In the genomic region with DNA sequence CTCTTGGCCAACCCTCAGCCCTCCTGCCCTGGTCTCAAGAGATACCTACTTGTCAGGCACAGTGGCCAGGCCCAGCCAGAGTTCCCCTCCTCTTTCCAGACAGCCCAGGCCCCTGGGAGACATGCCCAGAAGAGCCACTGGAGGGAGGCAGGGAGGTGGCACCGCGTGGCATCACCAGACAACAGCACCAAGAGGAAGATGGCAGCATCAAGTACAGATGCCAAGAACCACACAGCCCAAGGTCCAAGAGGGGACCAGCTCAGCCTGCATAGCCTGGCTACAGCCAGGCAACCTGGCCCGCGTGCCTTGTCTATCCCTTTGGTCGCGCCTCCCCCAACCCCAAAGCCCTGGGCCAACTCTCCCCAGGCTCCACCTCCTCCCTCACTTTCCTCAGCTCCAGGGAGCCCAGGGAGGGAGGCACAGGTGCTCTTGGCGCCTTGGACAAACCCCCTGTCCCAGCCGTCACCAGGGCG, we compare ENCODE assay signal across 8 mouse cellular contexts. TPM values are rescaled to one million over a fixed set of nuclear protein-coding genes. Genes with fewer than 3 reads are reported as not detected.
DNase-seq lines count a peak whose midpoint lies in the region; ATAC-seq and TF ChIP-seq lines count a peak whose summit lies in the region.

No protein-coding gene starts in this region.

- no peaks in the 10 kb centered on the region for H3K27me3 ChIP-seq in kidney, postnatal 0 days (ENCODE audit: insufficient read depth, low read length)
- H3K27me3 ChIP-seq in midbrain, postnatal 0 days (ENCODE audit: insufficient read depth, low read length), result no peaks in the 10 kb centered on the region

- WGBS in kidney, postnatal 0 days, result 13% methylated on average over 9 of the region's 9 CpGs
- WGBS in midbrain, postnatal 0 days, result 3% methylated on average over 6 of the region's 9 CpGs

- no peak overlapping the region for H3K27ac ChIP-seq in kidney, postnatal 0 days
- H3K27ac ChIP-seq in midbrain, postnatal 0 days (ENCODE audit: low read depth, low read length), result peak overlapping the region; percentile 78; the same call in 1 of the 2 replicates

- peak; percentile 57 for DNase-seq in kidney, postnatal 0 days (ENCODE audit: low spot score)
- DNase-seq in kidney, postnatal 25 days, result no peak
- DNase-seq in cerebellum, postnatal 10 days, result peak; percentile 62 to 74
- peak; percentile 31 to 47 for DNase-seq in frontal cortex, postnatal 10 days (ENCODE audit: low spot score in 2 of 2)
- DNase-seq in left cerebral cortex, postnatal 10 days (ENCODE audit: extremely low spot score in 1 of 2, low spot score in 2 of 2), result peak; percentile 16 to 61
- peak; percentile 65 for DNase-seq in midbrain, postnatal 0 days (ENCODE audit: low spot score)
- no peak for DNase-seq in urinary bladder, adult 2 months (ENCODE audit: low spot score)
- no peak for DNase-seq in kidney, adult 18-20 months

- ATAC-seq in kidney, postnatal 0 days (replicated peaks; ENCODE audit: low FRiP score, low read depth), result peak; percentile 22; the same call in 1 of the 2 replicates
- ATAC-seq in midbrain, postnatal 0 days (ENCODE audit: low FRiP score), result peak; percentile 34; the same call in 1 of the 2 replicates

- peak overlapping the region; percentile 73 for H3K4me3 ChIP-seq in kidney, postnatal 0 days (replicated peaks; ENCODE audit: low read depth, low read length)
- H3K4me3 ChIP-seq in midbrain, postnatal 0 days (ENCODE audit: low read depth, low read length), result peak overlapping the region; percentile 77

- H3K9me3 ChIP-seq in kidney, postnatal 0 days (replicated peaks; ENCODE audit: low read length), result no peaks in the 10 kb centered on the region
- no peaks in the 10 kb centered on the region for H3K9me3 ChIP-seq in midbrain, postnatal 0 days (ENCODE audit: low read length)

- H3K4me2 ChIP-seq in kidney, postnatal 0 days (ENCODE audit: low read length), result peak overlapping the region; percentile 100
- H3K4me2 ChIP-seq in midbrain, postnatal 0 days (ENCODE audit: low read depth, low read length, poor library complexity, severe bottlenecking), result peak overlapping the region; percentile 91

- 0 out of 2 replicates have a peak overlapping the region, but pooled peaks have one; percentile 84 for H3K9ac ChIP-seq in kidney, postnatal 0 days (ENCODE audit: low read depth, low read length)
- peak overlapping the region; percentile 75 for H3K9ac ChIP-seq in midbrain, postnatal 0 days (replicated peaks; ENCODE audit: low read length, poor library complexity, severe bottlenecking)

- TF ChIP-seq CTCF in kidney, postnatal 0 days (IDR thresholded peaks at IDR 0.05; ENCODE audit: low read depth), result peak; percentile 57
- peak; percentile 68 for TF ChIP-seq CTCF in midbrain, postnatal 0 days (IDR thresholded peaks at IDR 0.05)

- no peaks in the 10 kb centered on the region for H3K36me3 ChIP-seq in kidney, postnatal 0 days (ENCODE audit: insufficient read depth, low read length)
- H3K36me3 ChIP-seq in midbrain, postnatal 0 days (ENCODE audit: insufficient read depth, low read length), result no peaks in the 10 kb centered on the region

- H3K4me1 ChIP-seq in kidney, postnatal 0 days (replicated peaks; ENCODE audit: insufficient read depth, low read length), result peaks cover 9% of the 10 kb centered on the region; the same call in 1 of the 2 replicates
- no peaks in the 10 kb centered on the region for H3K4me1 ChIP-seq in midbrain, postnatal 0 days (ENCODE audit: insufficient read depth, low read length)

- intact Hi-C loops in left cerebral cortex, postnatal 10 days (cut with DNase I), result loop anchor here (5.0 kb wide), 2 partner anchors 556 to 616 kb away; no protein-coding TSS in a partner anchor

RNA-seq across cellular contexts. Expression of a gene that starts 1.2 kb away (rescaled TPM):
- polyA plus RNA-seq in kidney, postnatal 0 days (2015; fragmentation: Nextera tagmentation; extraction: Ambion mirVana), result 2.0 and 2.3 TPM in 2 replicates
- 10 to 100 TPM; 13.4 to 14.5 TPM for total RNA-seq in left cerebral cortex, postnatal 10 days (2021)
- 14.8 and 17.2 TPM in 2 replicates for total RNA-seq in midbrain, postnatal 0 days (2014; rRNA removed)
- 9.5 and 9.7 TPM in 2 replicates for polyA plus RNA-seq in midbrain, postnatal 0 days (2015; fragmentation: Nextera tagmentation; extraction: Ambion mirVana)
- 0.25 and 0.41 TPM in 2 replicates for polyA plus RNA-seq in urinary bladder, adult 2 months (2012; rRNA removed)

Comparison
In these comparisons a context has a peak if more than half of its experiments do, and no peak if none do; other contexts are left out.
1. DNase-seq: peak in kidney, postnatal 0 days (single experiment), cerebellum, postnatal 10 days (2 of 2), frontal cortex, postnatal 10 days (2 of 2), left cerebral cortex, postnatal 10 days (2 of 2) and midbrain, postnatal 0 days (single experiment); none in kidney, postnatal 25 days (0 of 2), urinary bladder, adult 2 months (single experiment) and kidney, adult 18-20 months (single experiment).